Mouse (Mus musculus) liver, adult 2 months (tissue): Measurements from ENCODE around the gene Isyna1.

Source experiments
- CTCF ChIP-seq: fragments of 200-500 bp; IDR thresholded peaks from 2 replicates; pipeline ENCODE4 v1.5.1; 2011; ENCODE audit warnings: low read depth, low read length, control low read depth
- POLR2A ChIP-seq: fragments of 200-500 bp; IDR thresholded peaks from 2 replicates; pipeline ENCODE4 v1.6.1; 2011; ENCODE audit warnings: low read length, control low read depth; ENCODE audit not compliant: insufficient read depth; ENCODE audit errors: extremely low read depth

DNA sequence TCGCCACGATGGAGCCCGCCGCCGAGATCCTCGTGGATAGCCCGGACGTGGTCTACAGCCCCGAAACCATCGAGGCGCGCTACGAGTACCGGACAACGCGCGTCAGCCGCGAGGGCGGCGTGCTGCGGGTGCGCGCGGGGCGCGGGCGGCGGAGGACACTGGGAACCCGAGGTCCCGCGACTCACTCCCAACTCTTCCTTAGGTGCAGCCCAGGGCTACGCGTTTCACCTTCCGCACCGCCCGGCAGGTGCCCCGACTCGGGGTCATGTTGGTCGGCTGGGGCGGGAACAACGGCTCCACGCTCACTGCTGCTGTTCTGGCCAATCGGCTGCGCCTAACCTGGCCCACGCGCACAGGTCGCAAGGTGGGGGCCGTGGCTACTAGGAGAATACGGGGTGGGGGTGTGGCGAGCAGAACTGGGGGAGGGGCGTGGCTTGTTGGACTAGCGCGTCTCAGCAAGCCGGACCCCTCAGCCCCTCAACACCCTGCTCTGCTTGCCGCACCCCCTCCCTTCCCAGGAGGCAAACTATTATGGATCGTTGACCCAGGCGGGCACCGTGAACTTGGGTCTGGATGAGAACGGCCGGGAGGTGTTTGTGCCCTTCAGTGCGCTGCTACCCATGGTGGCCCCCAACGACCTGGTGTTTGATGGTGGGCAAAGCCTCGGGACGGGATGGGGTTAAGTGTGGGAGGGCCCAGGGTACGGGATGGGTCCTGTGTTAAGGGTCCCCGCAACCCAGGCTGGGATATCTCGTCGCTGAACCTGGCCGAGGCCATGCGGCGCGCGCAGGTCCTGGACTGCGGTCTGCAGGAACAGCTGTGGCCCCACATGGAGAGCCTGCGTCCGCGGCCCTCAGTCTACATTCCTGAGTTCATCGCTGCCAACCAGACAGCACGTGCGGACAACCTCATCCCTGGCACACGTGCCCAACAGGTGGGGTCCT, 720 bp downstream of the Isyna1 start:
- TF ChIP-seq POLR2A: no peak
- no peak for TF ChIP-seq CTCF
